Mouse (Mus musculus) cerebellum, postnatal 14 days (tissue): ENCODE data around the gene Ttll13.

Experiments used
- DNase-seq, 2 experiments: peaks; one replicate each; pipeline ENCODE4 v3.0.0; 2021; ENCODE audit warnings: mixed read lengths in 2 of 2

Ttll13 gene

DNA sequence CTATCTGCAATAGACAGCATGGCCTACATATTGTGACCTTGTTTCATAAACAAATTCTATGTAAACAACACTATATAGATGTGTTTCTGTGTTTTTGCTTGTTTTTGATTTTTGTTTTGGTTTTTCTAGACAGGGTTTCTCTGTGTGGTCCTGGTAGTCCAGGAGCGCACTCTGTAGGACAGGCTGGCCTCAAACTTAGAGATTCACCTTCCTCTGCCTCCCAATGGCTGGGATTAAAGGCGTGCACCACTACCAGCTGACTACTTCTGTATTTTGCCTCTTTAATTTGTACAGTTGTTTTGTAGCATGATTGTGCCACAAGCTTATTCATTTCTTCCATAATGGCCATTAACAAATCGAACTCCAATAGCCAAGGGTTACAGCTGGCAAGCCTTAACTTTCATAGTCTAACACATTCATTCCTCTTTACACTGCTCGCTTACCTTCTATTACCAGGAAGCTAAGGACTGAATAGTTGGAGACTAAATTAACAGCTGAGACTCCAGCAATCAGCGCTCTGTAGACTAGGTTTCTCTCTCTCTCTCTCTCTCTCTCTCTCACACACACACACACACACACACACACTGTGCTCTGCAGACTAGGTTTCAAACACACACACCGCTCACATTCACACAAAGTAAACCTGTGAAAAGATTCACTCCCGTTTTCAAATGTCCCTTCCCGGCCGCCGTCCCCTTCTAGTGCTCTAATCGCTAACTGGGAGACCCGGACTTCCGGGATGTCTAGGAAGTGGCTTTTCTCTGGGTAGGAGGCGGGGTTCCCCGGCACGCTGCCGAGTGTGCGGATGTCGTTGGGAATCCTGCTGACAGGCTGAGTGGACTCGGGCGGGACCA is 22.9 kb downstream of the Ttll13 start, which contains the start of gene Vps33b:
Gene Vps33b, plus strand, starts transcription at position 753 of the 854 bp plus-strand sequence.
- peak; percentile 98 to 100 for DNase-seq

DNA sequence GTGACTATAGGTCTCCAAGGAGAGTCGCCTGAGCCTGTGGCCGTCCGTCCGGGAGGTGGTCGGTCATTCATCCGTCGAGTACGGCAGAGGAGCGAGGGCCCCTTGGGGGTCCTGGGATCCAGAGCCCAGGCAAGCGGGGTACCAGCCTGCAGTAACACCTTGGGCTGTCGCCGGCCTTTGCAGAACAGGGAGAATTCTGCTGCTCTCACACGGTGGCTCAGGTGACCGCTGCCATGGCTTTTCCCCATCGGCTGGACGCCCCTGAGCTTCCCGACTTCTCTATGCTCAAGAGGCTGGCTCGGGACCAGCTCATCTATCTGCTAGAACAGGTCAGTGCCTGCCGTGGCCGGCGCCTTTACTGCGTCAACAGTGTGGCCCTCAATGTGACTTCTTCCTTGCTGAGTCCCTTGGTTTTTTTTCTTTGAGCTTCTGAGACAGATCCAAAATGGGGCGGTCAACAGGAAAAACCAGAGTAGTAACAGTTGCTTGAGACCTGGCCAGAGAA is 23.6 kb downstream of the Ttll13 start:
- DNase-seq = peak in 1 of 2 experiments; percentile 80

DNA sequence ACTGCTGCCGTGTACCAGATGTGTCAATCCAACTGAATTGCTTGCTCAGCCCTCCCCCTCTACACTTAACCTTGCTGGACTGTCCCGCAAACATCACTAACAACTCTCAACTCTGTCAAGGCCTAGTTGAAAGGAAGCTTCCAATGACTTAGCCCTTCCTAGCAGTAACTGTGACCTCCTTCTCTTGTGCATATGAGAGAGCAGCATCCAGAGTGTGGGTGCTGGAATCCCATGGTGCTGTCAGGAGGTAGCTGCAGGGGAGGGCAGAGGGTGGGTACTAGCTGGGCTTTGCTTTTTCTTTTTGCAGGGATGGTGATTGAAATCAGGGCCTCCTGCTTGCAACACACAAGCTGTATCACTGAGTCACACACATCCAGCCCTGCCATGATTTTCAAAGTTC is 27.3 kb downstream of the Ttll13 start:
- DNase-seq = no peak

DNA sequence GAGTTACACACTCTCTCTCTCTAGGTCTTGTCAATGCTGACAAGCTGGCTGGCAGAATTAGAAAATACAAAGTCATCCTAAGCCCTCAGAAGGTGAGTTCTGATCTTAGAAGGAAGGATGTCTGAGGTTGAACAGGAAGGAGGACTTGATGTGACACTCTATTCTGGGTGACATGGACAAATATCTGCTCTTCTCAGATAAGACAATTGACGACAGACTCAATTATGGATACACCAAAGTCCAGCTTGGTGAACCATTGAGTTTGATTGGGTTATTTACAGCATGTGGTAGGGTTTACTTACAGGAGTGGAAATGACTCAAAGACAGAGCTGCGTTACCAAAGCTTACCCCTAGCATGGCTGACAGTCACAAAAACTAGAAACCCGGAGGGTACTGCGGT is 30.2 kb downstream of the Ttll13 start:
- DNase-seq = no peak

DNA sequence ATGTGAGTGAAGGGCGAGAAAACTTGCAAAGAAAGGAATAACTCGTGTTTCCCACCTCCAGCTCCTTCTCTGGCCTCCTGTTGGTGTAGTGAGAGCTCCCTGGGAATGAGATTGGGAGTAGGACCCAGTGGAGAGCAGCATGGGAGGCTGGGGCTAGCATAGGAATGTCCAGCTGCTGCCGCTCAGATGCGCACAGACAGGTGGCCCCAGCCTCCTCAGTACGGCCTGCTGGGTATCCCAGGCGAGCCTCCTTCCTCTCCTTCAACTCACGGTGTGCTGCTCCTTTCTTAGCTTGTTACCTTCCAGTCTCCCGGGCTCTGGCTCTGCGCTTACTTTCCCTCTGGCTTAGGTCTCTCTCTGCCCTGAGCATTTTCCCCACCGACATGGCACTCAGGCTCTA is 33.9 kb downstream of the Ttll13 start:
- DNase-seq = no peak

DNA sequence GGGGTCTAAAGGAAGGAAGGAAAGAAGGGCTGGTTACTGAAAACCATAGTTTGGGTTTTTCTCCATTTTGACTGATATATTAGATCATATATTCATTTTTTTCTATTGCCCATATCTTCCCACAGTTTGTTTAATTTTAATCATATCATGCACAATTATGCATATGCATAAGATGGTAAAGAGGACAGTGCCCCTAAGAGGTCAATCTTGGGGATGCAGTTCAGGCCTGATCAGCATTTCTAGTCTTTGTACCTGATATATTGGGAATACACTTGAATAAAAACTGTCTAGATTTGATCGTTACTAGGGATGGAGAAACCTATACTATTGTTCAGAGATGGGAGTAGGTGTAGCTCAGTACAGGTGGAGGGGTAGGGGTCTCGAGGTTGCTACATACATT is 34.8 kb downstream of the Ttll13 start:
- DNase-seq = no peak

DNA sequence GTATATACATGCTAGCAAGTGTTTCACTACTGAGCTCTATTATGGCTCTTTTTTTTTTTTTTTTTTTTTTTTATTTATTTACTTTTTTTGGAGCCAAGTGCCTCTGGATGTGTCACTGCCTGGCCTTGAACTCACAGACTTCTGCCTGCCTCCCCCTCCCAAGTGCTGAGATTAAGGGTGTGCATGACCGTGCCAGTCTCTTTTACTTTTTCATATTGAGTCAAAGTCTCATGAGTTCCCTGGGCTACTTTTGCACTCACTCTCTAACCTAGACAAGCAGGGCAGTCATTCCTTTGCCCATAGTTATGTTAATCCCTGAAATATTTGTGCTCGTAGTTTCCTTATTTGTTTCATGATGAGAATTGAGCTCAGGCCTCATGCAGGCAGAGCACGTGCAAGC is 35.5 kb downstream of the Ttll13 start:
- DNase-seq = no peak

DNA sequence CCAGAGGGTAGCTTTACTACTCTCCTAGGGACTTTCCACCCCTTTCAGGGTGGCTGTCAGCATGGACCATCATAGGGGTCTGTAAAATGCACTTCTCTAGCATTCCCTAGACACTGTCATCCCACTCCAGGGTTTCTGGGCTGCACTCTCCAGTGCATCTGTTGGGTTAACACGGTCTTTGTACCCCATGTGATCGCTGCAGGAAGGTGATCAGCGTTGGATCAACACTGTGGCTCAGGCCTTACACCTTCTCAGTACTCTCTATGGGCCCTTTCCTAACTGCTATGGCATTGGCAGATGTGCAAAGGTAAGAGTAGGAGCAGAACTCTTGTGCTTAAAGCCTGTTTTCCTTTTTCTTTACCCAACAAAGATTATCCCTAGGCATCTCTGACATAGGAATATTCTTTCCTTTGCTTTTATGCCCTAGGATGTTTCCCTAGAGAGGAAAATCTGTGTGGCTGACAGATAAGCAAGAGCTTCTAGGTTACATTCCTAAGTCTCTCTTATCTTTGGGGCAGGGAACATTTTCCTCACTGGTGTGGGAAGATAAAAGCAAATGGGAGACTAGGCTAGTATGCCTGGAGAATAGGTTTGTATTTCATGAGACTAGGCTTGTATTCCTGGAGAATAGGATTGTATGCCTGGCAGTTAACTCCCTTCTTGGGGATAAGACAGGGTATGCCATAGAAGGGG is 37.2 kb downstream of the Ttll13 start:
- no peak for DNase-seq

DNA sequence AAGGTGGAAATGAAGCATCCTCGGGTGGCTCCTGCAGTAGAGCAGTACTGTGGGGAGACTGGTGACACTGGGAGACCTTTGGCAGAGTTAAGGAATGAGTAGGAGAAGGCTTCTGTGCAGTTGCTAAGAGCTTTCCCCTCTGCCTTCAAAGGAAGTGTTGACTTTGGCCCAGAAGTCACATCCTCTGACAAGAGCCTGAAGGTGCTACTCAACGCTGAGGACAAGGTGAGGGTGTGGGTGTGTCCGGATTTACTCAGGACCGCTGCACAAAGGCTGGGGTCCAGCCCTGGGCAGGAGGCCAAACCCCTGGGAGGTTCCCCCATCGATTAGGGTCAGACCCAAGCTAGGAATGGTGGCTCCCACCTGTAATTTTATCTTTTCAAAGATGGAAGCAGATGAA is 38.2 kb downstream of the Ttll13 start:
- DNase-seq = no peak

DNA sequence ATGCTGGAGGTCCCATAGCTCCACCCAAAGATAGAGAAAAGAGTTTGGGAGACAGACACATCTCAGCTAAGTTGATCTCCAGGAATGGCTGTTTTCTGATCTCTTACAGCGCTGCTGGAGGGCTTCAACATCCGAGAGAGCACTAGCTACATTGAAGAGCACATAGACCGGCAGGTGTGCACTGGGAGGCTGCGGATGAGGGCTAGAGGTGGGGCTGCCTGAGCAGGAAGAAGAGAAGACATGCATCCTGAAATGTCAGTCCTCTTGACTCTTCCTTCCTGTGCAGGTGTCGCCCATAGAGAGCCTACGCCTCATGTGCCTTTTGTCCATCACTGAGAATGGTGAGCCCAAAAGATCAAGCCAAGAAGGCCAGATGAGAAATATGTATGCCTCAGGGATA is 39.5 kb downstream of the Ttll13 start:
- no peak for DNase-seq

DNA sequence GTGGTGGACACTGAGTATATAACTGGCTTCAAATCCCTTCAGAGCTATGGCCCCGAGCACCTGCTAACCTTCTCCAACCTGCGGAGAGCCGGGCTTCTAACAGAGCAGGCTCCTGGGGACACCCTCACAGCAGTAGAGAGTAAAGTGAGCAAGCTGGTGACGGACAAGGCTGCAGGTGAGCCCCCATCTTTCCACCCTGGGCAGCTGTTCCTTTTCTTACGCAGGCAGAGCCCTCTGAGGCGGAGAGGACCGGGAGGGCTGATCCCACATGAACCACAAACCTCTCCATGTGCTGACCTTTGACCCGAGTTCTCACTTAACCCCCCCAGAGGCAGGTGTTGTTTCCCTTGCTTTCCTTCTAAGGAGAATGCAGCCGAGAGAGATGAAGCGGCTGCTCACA is 41.6 kb downstream of the Ttll13 start:
- DNase-seq = no peak

DNA sequence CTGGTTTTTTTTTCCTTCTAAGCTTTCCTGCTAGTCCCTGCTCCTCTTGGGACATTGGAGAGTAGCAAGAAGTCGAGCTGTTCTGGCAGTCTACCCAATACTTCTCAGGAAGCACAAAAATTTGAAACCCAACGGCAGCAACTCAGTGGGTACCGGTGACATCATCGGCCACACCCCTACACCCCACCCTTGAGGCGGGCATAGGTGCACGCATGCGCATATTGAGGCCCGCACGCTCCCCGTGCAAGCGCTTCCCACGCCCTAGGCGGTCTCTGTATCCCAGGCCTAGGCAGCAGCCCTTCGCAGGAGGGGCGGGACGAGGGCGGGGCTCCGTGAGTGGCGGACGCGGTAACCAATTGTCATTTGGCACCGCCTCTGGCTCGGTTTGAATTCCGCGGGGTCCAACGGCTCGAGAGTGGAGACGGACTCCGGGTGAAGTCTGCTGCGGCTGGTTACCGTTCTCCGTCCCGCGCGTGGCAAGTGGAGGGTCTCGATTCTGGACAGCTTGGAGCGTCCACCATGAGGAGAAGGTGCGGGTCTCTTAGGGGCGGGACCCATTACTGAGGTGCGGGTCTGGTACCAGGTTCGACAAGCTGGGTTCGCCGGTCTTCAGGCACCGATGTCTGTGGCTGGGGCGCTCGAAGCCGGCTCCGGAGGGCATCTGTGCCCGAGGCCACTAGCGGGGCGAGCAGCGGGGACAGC is 48.0 kb downstream of the Ttll13 start, which contains the start of gene Prc1:
Gene Prc1, plus strand, starts transcription at position 389 of the 702 bp plus-strand sequence.
- DNase-seq = peak; percentile 98 to 100

DNA sequence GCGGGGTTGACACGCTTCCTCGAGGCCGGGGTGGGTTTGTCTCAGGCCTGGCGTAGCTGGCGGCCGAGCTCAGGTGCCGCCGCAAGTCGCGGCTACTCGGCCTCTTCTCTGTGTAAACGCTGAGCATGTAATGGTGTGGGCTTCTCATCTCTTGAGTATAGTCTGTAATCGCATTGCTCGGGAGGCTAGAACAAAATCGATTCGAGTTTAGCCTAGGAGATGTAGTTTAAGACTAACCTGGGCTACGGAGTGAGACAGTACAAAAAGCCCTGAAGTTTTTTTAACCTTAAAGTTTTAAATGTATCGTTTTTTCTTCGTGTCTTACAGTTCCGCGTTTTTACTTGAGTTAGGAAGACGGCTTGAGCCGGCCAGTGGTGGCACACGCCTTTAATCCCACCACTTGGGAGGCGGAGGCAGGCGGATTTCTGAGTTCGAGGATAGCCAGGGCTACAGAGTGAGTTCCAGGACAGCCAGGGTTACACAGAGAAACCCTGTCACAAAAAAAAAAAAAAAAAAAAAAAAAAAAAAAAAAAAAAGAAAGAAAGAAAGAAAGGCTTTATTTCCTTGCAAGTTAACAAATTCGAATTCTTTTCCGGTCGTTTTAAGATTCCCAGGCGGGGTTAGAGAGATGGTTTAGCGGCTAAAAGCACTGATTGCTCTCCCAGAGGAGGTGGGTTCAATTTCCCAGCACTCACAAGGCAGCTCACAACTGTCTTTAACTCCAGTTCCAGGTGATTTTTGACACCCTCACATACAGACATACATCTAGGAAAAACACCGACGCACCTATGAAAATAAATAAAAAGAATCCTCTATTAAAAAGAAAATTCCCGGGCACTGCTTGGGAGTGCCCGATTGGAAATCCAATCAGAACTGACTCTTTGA is 48.8 kb downstream of the Ttll13 start:
- peak in 1 of 2 experiments; percentile 14 for DNase-seq

DNA sequence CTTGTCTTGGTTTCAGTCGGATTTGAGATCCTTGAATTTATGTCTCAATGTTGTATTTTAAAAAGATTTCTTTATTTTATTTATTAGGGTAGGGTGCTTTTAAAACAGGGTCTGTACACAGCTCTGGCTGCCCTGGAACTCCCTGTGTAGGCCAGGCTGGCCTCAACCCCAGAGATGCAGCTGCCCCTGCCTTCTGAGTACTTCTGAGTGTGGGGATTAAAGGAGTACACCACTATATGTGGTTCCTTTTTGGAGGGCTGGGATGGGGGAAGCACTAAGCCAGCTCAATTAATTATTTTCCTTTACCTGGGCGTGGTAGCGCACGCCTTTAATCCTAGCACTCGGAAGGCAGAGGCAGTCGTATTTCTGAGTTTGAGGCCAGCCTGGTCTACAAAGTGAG is 50.3 kb downstream of the Ttll13 start:
- no peak for DNase-seq

DNA sequence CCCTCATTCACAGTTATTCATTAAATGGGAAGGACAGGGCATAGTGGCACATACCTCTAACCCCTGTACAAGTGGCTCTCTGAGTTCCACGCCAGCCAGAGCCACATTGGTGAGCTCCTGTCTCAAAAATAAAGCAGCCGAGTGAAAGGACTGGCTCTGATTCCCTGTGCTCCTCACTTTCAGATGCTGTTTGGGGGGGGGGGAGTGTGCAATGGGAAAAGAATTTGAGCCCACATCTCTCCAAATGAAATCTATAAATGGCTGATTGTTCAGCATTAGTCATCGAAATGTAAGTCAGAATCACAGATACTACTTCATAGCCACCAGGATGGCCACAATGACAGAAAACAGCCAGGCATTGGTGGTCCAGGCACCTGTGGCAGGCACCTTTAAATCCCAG is 50.9 kb downstream of the Ttll13 start:
- DNase-seq = no peak

DNA sequence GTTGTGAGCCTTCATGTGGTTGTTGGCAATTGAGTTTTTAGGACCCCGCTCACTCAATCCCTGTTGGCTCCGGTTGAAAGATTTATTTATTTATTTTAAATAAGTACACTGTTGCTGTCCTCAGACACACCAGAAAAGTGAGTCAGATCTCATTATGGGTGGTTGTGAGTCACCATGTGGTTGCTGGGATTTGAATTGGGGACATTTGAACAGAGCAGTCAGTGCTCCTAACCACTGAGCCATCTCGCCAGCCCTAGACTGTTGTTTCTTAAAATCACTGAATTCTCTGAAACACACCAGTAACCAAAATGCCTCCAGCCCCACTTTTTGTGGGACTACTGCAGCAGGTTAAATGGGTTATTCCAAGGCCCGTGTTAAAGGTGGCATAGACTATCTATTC is 52.6 kb downstream of the Ttll13 start:
- DNase-seq = no peak

DNA sequence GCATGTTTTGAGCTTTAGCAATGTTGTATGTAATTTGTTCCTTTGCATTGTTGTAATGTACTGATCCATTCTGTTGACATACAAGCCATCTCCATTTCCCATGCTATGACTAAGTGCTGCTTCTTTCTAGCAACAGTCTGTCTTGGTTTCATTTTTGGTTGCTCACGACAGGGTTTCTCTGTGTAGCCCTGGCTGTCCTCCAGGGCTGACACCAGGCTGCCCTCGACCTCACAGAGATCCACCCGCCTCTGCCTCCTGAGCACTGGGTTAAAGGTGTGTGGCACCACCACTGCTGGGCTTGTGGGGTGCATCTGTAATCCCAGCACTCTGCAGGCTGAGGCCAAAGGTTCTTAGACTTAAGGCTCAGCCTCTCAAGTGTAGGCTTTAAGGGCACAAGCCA is 53.4 kb downstream of the Ttll13 start:
- no peak for DNase-seq

DNA sequence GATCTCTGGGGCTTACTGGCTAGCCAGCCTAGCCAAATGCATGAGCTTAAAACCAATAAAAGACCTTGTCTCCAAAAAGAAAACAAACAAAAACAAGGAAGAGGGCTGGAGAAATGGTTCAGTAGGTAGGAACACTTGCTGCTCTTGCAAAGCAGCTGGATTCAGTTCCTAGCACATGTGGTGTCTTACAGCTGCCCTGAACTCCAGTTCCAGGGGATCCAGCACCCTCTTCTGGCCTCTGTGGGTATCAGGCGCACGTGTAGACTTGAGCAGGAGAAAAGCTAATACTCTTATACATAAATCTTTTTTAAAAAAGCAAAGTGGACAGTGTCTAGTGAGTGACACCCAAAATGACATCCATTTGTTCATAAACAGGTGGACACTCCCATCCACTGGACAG is 55.3 kb downstream of the Ttll13 start:
- DNase-seq = no peak

DNA sequence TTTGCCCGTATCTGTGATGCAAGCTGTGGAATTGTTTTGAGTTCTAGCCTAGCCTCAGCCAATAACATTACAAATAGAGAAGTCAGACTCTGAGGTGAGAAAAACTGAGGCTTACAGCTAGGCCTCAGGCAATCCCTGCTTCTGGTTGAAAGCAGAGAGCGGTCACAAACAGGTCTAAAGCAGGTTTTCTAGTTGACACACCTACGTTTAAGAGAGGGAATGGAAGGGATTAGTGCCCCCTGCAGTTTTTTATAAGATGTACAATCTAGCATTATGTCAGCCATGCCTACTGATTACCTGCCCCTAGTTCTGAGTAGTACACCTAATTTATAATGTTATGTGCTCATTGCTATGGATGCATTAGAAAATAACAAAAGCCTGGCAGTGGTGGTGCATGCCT is 61.6 kb downstream of the Ttll13 start:
- DNase-seq = no peak
